Mouse (Mus musculus) MEL (cell line): ENCODE results near the gene Slc36a3. TPM values are rescaled to one million over a fixed set of nuclear protein-coding genes. Genes with fewer than 3 reads are reported as not detected.
A peak's percentile ranks its signal among the peaks of the same experiment; 100 is the strongest.

Experiments used
- DNase-seq: peaks from one replicate; pipeline ENCODE4 v3.0.0; 2011; ENCODE audit warnings: low read depth, low spot score
- H3K27ac ChIP-seq: 2 replicates; pipeline ENCODE4 v1.5.1; 2012; ENCODE audit warnings: low read depth, mild to moderate bottlenecking, control low read depth, low read length, moderate library complexity; ENCODE audit not compliant: control insufficient read depth
- H3K27me3 ChIP-seq, 2 experiments: fragments of 150-350 bp in 1 of 2; sonication (generic) in 1 of 2; 2 replicates each; pipeline ENCODE4 v1.6.1; 2012; ENCODE audit warnings: low read length in 2 of 2, mild to moderate bottlenecking in 2 of 2, improper control_type of control experiment in 1 of 2, moderate library complexity in 1 of 2; ENCODE audit not compliant: insufficient read depth in 2 of 2, control insufficient read depth in 1 of 2
- H3K36me3 ChIP-seq, 2 experiments: 2 replicates each; pipeline ENCODE4 v1.6.1; 2012 to 2014; ENCODE audit warnings: low read length in 2 of 2, improper control_type of control experiment in 1 of 2, inconsistent platforms in 1 of 2, mild to moderate bottlenecking in 1 of 2; ENCODE audit not compliant: insufficient read depth in 2 of 2, control insufficient read depth in 1 of 2
- H3K4me1 ChIP-seq, 2 experiments: fragments of 150-350 bp in 1 of 2; sonication (generic) in 1 of 2; 2 replicates each; pipeline ENCODE4 v1.6.1; 2012; ENCODE audit warnings: low read length in 2 of 2, improper control_type of control experiment in 1 of 2, mild to moderate bottlenecking in 1 of 2; ENCODE audit not compliant: insufficient read depth in 2 of 2, control insufficient read depth in 1 of 2
- H3K4me3 ChIP-seq, 2 experiments: fragments of 150-350 bp in 1 of 2; sonication (generic) in 1 of 2; 2 replicates each; pipeline ENCODE4 v1.5.1; 2012; ENCODE audit warnings: low read depth in 2 of 2, low read length in 2 of 2, mild to moderate bottlenecking in 2 of 2, moderate library complexity in 2 of 2, control low read depth in 1 of 2, improper control_type of control experiment in 1 of 2; ENCODE audit not compliant: control insufficient read depth in 1 of 2, insufficient read depth in 1 of 2
- H3K79me2 ChIP-seq: 2 replicates; pipeline ENCODE4 v1.6.1; 2012; ENCODE audit warnings: mild to moderate bottlenecking, low read length, moderate library complexity; ENCODE audit not compliant: control insufficient read depth, poor library complexity, insufficient read depth
- H3K9ac ChIP-seq: 2 replicates; pipeline ENCODE4 v1.6.1; 2012; ENCODE audit warnings: low read depth, mild to moderate bottlenecking, control low read depth, low read length, moderate library complexity; ENCODE audit not compliant: control insufficient read depth, poor library complexity, severe bottlenecking
- H3K9me3 ChIP-seq: fragments of 150-350 bp; sonication (generic); replicated peaks from 2 replicates; pipeline ENCODE4 v1.6.1; 2012; ENCODE audit warnings: mild to moderate bottlenecking, low read length, improper control_type of control experiment, moderate library complexity; ENCODE audit not compliant: insufficient read depth
- BHLHE40 ChIP-seq: IDR thresholded peaks from 2 replicates; pipeline ENCODE4 v1.6.1; 2012; ENCODE audit warnings: low read depth, mild to moderate bottlenecking, inconsistent platforms, low read length, improper control_type of control experiment, borderline replicate concordance
- CHD1 ChIP-seq: IDR thresholded peaks from 2 replicates; pipeline ENCODE4 v1.6.1; 2012; ENCODE audit warnings: low read depth, mild to moderate bottlenecking, inconsistent platforms, low read length, improper control_type of control experiment
- CHD2 ChIP-seq: IDR thresholded peaks from 2 replicates; pipeline ENCODE4 v1.6.1; 2011; ENCODE audit warnings: low read length, improper control_type of control experiment
- CTCF ChIP-seq, 3 experiments: IDR thresholded peaks in 2 of 3; conservative IDR thresholded peaks in 1 of 3; 2 replicates each; pipeline ENCODE4 v1.5.1; 2011 to 2012; ENCODE audit warnings: low read length in 3 of 3, low read depth in 2 of 3, mild to moderate bottlenecking in 2 of 3, improper control_type of control experiment in 1 of 3, inconsistent platforms in 1 of 3, mixed read lengths in 1 of 3, moderate library complexity in 1 of 3; ENCODE audit not compliant: control insufficient read depth in 1 of 3, insufficient read depth in 1 of 3, poor library complexity in 1 of 3, severe bottlenecking in 1 of 3
- E2F4 ChIP-seq: IDR thresholded peaks from 2 replicates; pipeline ENCODE4 v1.6.1; 2011; ENCODE audit warnings: low read depth, low read length, improper control_type of control experiment, borderline replicate concordance
- ETS1 ChIP-seq: IDR thresholded peaks from 2 replicates; pipeline ENCODE4 v1.6.1; 2012; ENCODE audit warnings: low read depth, mild to moderate bottlenecking, inconsistent platforms, low read length, improper control_type of control experiment, moderate library complexity
- GATA1 ChIP-seq: IDR thresholded peaks from 2 replicates; pipeline ENCODE4 v1.6.1; 2011; ENCODE audit warnings: low read depth, low read length, improper control_type of control experiment
- MAZ ChIP-seq: IDR thresholded peaks from 2 replicates; pipeline ENCODE4 v1.6.1; 2012; ENCODE audit warnings: low read depth, mild to moderate bottlenecking, inconsistent platforms, low read length, improper control_type of control experiment
- NRF1 ChIP-seq: IDR thresholded peaks from 2 replicates; pipeline ENCODE4 v1.6.1; 2014; ENCODE audit warnings: low read depth, mild to moderate bottlenecking, inconsistent platforms, low read length, improper control_type of control experiment, moderate library complexity; ENCODE audit not compliant: poor library complexity, insufficient read depth, severe bottlenecking
- POLR2AphosphoS2 ChIP-seq: IDR thresholded peaks from 2 replicates; pipeline ENCODE4 v1.6.1; 2011; ENCODE audit warnings: low read length, improper control_type of control experiment
- POLR2AphosphoS5 ChIP-seq: IDR thresholded peaks from 2 replicates; pipeline ENCODE4 v1.6.1; 2012; ENCODE audit warnings: low read depth, borderline replicate concordance, mild to moderate bottlenecking, inconsistent platforms, low read length, moderate library complexity, mixed read lengths
- RAD21 ChIP-seq: IDR thresholded peaks from 2 replicates; pipeline ENCODE4 v1.6.1; 2011; ENCODE audit warnings: mild to moderate bottlenecking, low read depth, low read length, improper control_type of control experiment
- RCOR1 ChIP-seq: IDR thresholded peaks from 2 replicates; pipeline ENCODE4 v1.6.1; 2012; ENCODE audit warnings: low read depth, mild to moderate bottlenecking, inconsistent platforms, low read length, improper control_type of control experiment
- SIN3A ChIP-seq: IDR thresholded peaks from 2 replicates; pipeline ENCODE4 v1.6.1; 2012; ENCODE audit warnings: low read length, improper control_type of control experiment, inconsistent platforms
- SMC3 ChIP-seq: IDR thresholded peaks from 2 replicates; pipeline ENCODE4 v1.6.1; 2011; ENCODE audit warnings: low read depth, low read length, improper control_type of control experiment
- UBTF ChIP-seq: IDR thresholded peaks from 2 replicates; pipeline ENCODE4 v1.6.1; 2012; ENCODE audit warnings: low read depth, mild to moderate bottlenecking, inconsistent platforms, low read length, improper control_type of control experiment, moderate library complexity, borderline replicate concordance; ENCODE audit not compliant: insufficient read depth
- USF1 ChIP-seq: IDR thresholded peaks from 2 replicates; pipeline ENCODE4 v1.6.1; 2014; ENCODE audit warnings: low read depth, mild to moderate bottlenecking, inconsistent platforms, low read length, improper control_type of control experiment, moderate library complexity
- USF2 ChIP-seq, 2 experiments: IDR thresholded peaks; 2 replicates each; pipeline ENCODE4 v1.6.1; 2011 to 2012; ENCODE audit warnings: improper control_type of control experiment in 2 of 2, low read length in 2 of 2, borderline replicate concordance in 1 of 2, inconsistent platforms in 1 of 2, low read depth in 1 of 2, mild to moderate bottlenecking in 1 of 2; ENCODE audit not compliant: insufficient read depth in 1 of 2
- ZC3H11A ChIP-seq: IDR thresholded peaks from 2 replicates; pipeline ENCODE4 v1.6.1; 2012; ENCODE audit warnings: low read depth, mild to moderate bottlenecking, inconsistent platforms, low read length, improper control_type of control experiment
- ZNF384 ChIP-seq: IDR thresholded peaks from 2 replicates; pipeline ENCODE4 v1.6.1; 2012; ENCODE audit warnings: low read depth, mild to moderate bottlenecking, inconsistent platforms, low read length, improper control_type of control experiment
- polyA plus RNA-seq, 2 experiments: library from polyadenylated mRNA; stranded (reverse) in 1 of 2; unstranded in 1 of 2; fragments of >175 nt in 1 of 2; fragments of >200 nt in 1 of 2; gene quantifications; 2 replicates each; pipeline versions ENCODE4 v1.2.1 to v1.2.4; 2012; ENCODE audit warnings: low replicate concordance in 2 of 2, low read depth in 1 of 2; ENCODE audit not compliant: insufficient read length in 2 of 2, insufficient read depth in 1 of 2, missing spikeins in 1 of 2
- total RNA-seq: library from RNA; depleted of rRNA; stranded (reverse); fragments of 300-350 nt; gene quantifications from 2 replicates; pipeline ENCODE4 v1.2.3, GENCODE M21; 2012

The Slc36a3 gene
- total and polyA plus RNA-seq, 3 experiments: 0.12 to 0.15 TPM; not detected in 1

- TF ChIP-seq CHD2: no peak
- no peak for TF ChIP-seq ETS1
- 0 out of 2 replicates have a peak, but pooled peaks have one; percentile 6 for TF ChIP-seq NRF1
- peak; percentile 77 for TF ChIP-seq ZC3H11A
- TF ChIP-seq UBTF: no peak
- TF ChIP-seq POLR2AphosphoS5: no peak
- peak; percentile 15; the same call in 1 of the 2 replicates for TF ChIP-seq USF1
- TF ChIP-seq SMC3: peak; percentile 94
- 0 out of 2 replicates have a peak, but pooled peaks have one; percentile 24 for TF ChIP-seq SIN3A
- TF ChIP-seq MAZ: 0 out of 2 replicates have a peak, but pooled peaks have one; percentile 41
- peak; percentile 94 to 98 (median 97) for TF ChIP-seq CTCF (IDR thresholded peaks at IDR 0.05 in 2 of 3, conservative IDR thresholded peaks at IDR 0.05 in 1 of 3; ENCODE audit: control insufficient read depth in 1 of 3, insufficient read depth in 1 of 3, low read depth in 2 of 3, low read length in 3 of 3, poor library complexity in 1 of 3, severe bottlenecking in 1 of 3)
- no peak for TF ChIP-seq CHD1
- TF ChIP-seq RAD21: peak; percentile 83
- peak; percentile 32; the same call in 1 of the 2 replicates for TF ChIP-seq BHLHE40
- TF ChIP-seq RCOR1: 0 out of 2 replicates have a peak, but pooled peaks have one; percentile 30
- TF ChIP-seq ZNF384: peak; percentile 44; the same call in 1 of the 2 replicates
- H3K9ac ChIP-seq: no peak overlapping the region
Measured at GRCm38 (mm10) chr11:55087006-55087405, 64.5 kb downstream of the Slc36a3 start.

DNA sequence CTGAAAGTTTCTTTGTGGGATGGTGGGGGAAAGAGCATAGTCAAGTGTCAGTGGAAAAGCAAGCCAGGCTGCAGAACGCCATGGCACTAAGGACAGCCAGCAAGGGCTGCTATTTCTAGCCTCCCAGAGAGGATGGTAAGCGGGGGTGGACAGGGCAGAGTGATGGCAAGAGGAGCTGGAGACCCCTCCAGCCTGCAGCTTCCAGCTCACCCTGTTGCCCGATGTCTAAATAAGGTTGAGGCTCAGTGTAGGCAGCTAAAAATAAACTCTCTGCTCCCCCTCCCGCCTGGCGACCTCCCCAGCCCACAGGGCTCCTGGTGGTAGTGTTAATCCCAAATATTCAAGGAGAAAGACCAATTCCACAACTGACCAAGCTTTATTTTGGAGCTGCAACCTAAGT is 66.1 kb downstream of the Slc36a3 start:
- no peak for DNase-seq
- Histone ChIP-seq H3K36me3 (no peaks in the 10 kb centered on the region), H3K9ac (no peak overlapping the region), H3K79me2 (no peaks in the 10 kb centered on the region), H3K4me1 (no peaks in the 10 kb centered on the region), H3K9me3 (no peaks in the 10 kb centered on the region), H3K4me3 (no peak overlapping the region), H3K27me3 (peaks cover 18 to 19% of the 10 kb centered on the region in 2 experiments), H3K27ac (no peak overlapping the region)
- TF ChIP-seq GATA1 (no peak), POLR2AphosphoS2 (no peak), USF2 (IDR thresholded peaks at IDR 0.05; ENCODE audit: borderline replicate concordance in 1 of 2, insufficient read depth in 1 of 2, low read depth in 1 of 2, low read length in 2 of 2) (no peak), E2F4 (no peak)

More at GRCm38 (mm10) chr11:55087006-55087405, 64.5 kb downstream of the Slc36a3 start:
- Histone ChIP-seq H3K4me1 (no peaks in the 10 kb centered on the region), H3K36me3 (no peaks in the 10 kb centered on the region), H3K4me3 (no peak overlapping the region), H3K9me3 (no peaks in the 10 kb centered on the region), H3K27me3 (peaks cover 12 to 18% of the 10 kb centered on the region in 2 experiments), H3K27ac (no peak overlapping the region), H3K79me2 (no peaks in the 10 kb centered on the region)
- peak; percentile 81 for DNase-seq
